Mouse (Mus musculus) small intestine, adult 2 months (tissue): ENCODE measurements at regions not wholly inside any gene's neighbourhood (a gene's known extent, or its start where the extent isn't known, plus 50 kb on each side); places are given as distances from the start of the nearest gene placed in this dataset.

Experiments
- CTCF ChIP-seq: fragments of 200-500 bp; IDR thresholded peaks from 2 replicates; pipeline ENCODE4 v1.5.1; 2012; ENCODE audit warnings: low read depth, mild to moderate bottlenecking, control low read depth, inconsistent platforms, low read length, moderate library complexity, mixed read lengths; ENCODE audit not compliant: insufficient replicate concordance, insufficient read length; ENCODE audit errors: extremely low read depth
- POLR2A ChIP-seq: fragments of 200-500 bp; IDR thresholded peaks from 2 replicates; pipeline ENCODE4 v1.6.1; 2012; ENCODE audit warnings: low read depth, mild to moderate bottlenecking, control low read depth, inconsistent platforms, low read length, moderate library complexity

- no peak for TF ChIP-seq POLR2A
- no peak for TF ChIP-seq CTCF
Measured at GRCm38 (mm10) chr13:110882173-110882572, 372.6 kb upstream of the Actbl2 start.
